Mouse (Mus musculus) ES-E14 (cell line): ENCODE measurements at regions not wholly inside any gene's neighbourhood (a gene's known extent, or its start where the extent isn't known, plus 50 kb on each side); places are given as distances from the start of the nearest gene placed in this dataset.

ENCODE experiments used
- DNase-seq: peaks from one replicate; pipeline ENCODE4 v3.0.0-alpha.2; 2013; ENCODE audit warnings: low read depth, low spot score
- H3K27ac ChIP-seq: 2 replicates; pipeline ENCODE4 v1.5.1; 2012; ENCODE audit warnings: low read depth, mild to moderate bottlenecking, low read length, moderate library complexity, mixed read lengths; ENCODE audit not compliant: poor library complexity, insufficient read depth, severe bottlenecking
- H3K36me3 ChIP-seq: 2 replicates; pipeline ENCODE4 v1.6.1; 2012; ENCODE audit warnings: mild to moderate bottlenecking, low read length, moderate library complexity, mixed read lengths; ENCODE audit not compliant: control insufficient read depth, poor library complexity, insufficient read depth, severe bottlenecking
- H3K4me1 ChIP-seq, 2 experiments: fragments of 150-350 bp in 1 of 2; sonication (generic) in 1 of 2; 2 replicates each; pipeline ENCODE4 v1.6.1; 2012; ENCODE audit warnings: low read length in 2 of 2, mild to moderate bottlenecking in 1 of 2, mixed read lengths in 1 of 2; ENCODE audit not compliant: control insufficient read depth in 2 of 2, insufficient read depth in 2 of 2, poor library complexity in 1 of 2
- H3K4me3 ChIP-seq, 2 experiments: fragments of 150-350 bp in 1 of 2; sonication (generic) in 1 of 2; 2 replicates each; pipeline ENCODE4 v1.5.1; 2012; ENCODE audit warnings: low read length in 2 of 2, low read depth in 1 of 2, mild to moderate bottlenecking in 1 of 2, mixed read lengths in 1 of 2; ENCODE audit not compliant: insufficient read depth in 1 of 2, poor library complexity in 1 of 2, severe bottlenecking in 1 of 2
- H3K9ac ChIP-seq: 2 replicates; pipeline ENCODE4 v1.6.1; 2012; ENCODE audit warnings: low read depth, mild to moderate bottlenecking, low read length, mixed read lengths; ENCODE audit not compliant: poor library complexity, insufficient read depth, severe bottlenecking
- H3K9me3 ChIP-seq: fragments of 150-350 bp; sonication (generic); 2 replicates; pipeline ENCODE4 v1.6.1; 2012; ENCODE audit warnings: low read depth, mild to moderate bottlenecking, low read length; ENCODE audit not compliant: control insufficient read depth, insufficient read depth
- CHD2 ChIP-seq: IDR thresholded peaks from 2 replicates; pipeline ENCODE4 v1.6.1; 2014; ENCODE audit warnings: mild to moderate bottlenecking, low read depth, low read length, inconsistent platforms
- HCFC1 ChIP-seq: IDR thresholded peaks from 2 replicates; pipeline ENCODE4 v1.6.1; 2012; ENCODE audit warnings: low read length, inconsistent platforms, borderline replicate concordance; ENCODE audit not compliant: insufficient read depth
- MAFK ChIP-seq: IDR thresholded peaks from 2 replicates; pipeline ENCODE4 v1.6.1; 2014; ENCODE audit warnings: mild to moderate bottlenecking, low read depth, low read length, inconsistent platforms; ENCODE audit not compliant: insufficient read depth
- ZC3H11A ChIP-seq: IDR thresholded peaks from 2 replicates; pipeline ENCODE4 v1.6.1; 2012; ENCODE audit warnings: low read depth, mild to moderate bottlenecking, inconsistent platforms, low read length, borderline replicate concordance
- ZNF384 ChIP-seq: IDR thresholded peaks from 2 replicates; pipeline ENCODE4 v1.6.1; 2012; ENCODE audit warnings: low read depth, low read length, inconsistent platforms
- in situ Hi-C, 2 experiments: fragments of 600-800 bp; cut with MboI; formaldehyde crosslinking; loops; one replicate each; pipeline ENCODE4 v1.15.1; 2025; ENCODE audit warnings: low sequenced_read_pairs in 2 of 2, inconsistent platforms in 1 of 2; ENCODE audit not compliant: unreplicated experiment in 2 of 2

DNA sequence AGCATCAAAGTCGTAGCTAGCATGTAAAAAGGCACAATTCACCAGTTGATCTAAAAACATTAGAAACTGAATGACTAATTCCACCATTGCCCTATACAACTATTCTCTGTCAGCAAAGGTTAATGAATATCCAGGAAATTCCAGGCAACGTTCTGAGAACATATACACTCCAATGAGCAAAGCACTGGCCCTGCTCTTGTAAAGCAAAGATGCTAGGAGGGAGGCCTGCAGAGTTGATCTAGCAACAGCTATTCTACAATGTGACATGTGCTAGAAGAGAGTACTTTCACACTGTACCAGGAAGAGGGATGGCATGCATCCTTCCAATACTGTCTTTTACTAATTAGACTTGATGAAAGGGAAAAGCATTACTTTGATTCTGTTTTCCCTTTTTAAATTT, 225.4 kb upstream of the Ppargc1a start:
- no peak overlapping the region for H3K9ac ChIP-seq
- in situ Hi-C loops, result no loop called here
- TF ChIP-seq CHD2 (no peak), ZC3H11A (no peak), MAFK (no peak), ZNF384 (no peak), HCFC1 (no peak)

DNA sequence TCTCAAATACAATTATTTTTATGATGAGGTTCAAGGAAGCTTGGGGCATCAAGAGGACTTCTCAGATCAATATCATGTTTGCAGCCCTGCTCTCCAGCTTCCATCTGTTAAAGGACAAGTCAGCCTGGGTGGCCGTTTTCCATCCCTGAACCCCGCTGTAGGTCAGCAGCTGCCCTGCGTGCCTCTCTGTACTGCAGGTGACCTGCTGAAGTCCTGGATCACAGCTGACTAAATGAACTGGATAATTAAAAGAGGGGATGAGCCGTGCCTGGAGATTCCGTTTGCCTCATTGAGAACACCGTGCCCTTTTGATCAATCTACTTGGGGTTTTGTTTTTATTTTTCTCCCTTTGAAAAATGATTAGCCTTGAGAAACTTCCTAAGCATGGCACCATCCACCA, 221.2 kb upstream of the Ppargc1a start:
- H3K4me3 ChIP-seq, result no peak overlapping the region
- no peak overlapping the region for H3K27ac ChIP-seq
- no peaks in the 10 kb centered on the region for H3K36me3 ChIP-seq
- H3K9ac ChIP-seq, result no peak overlapping the region
- no peaks in the 10 kb centered on the region for H3K4me1 ChIP-seq
- TF ChIP-seq ZNF384, result no peak
- TF ChIP-seq CHD2, result no peak
- no peak for TF ChIP-seq MAFK
- TF ChIP-seq ZC3H11A, result no peak
- TF ChIP-seq HCFC1, result no peak
- H3K9me3 ChIP-seq, result no peaks in the 10 kb centered on the region
- DNase-seq, result no peak
- in situ Hi-C loops, result no loop called here

More for the DNA sequence above, 225.4 kb upstream of the Ppargc1a start:
- no peak overlapping the region for H3K27ac ChIP-seq
- no peaks in the 10 kb centered on the region for H3K36me3 ChIP-seq
- H3K9me3 ChIP-seq, result no peaks in the 10 kb centered on the region
- no peak for DNase-seq
- H3K4me3 ChIP-seq, result no peak overlapping the region
- H3K4me1 ChIP-seq, result no peaks in the 10 kb centered on the region

GRCm38 (mm10) chr5:51783523-51783922, 216.0 kb upstream of the Ppargc1a start:
- H3K9ac ChIP-seq, result no peak overlapping the region
- no peak overlapping the region for H3K4me3 ChIP-seq
- H3K9me3 ChIP-seq, result no peaks in the 10 kb centered on the region
- H3K4me1 ChIP-seq, result no peaks in the 10 kb centered on the region
- no peak for DNase-seq
- no peak for TF ChIP-seq CHD2
- TF ChIP-seq MAFK, result no peak
- no peak for TF ChIP-seq HCFC1
- no peak for TF ChIP-seq ZNF384
- no peak for TF ChIP-seq ZC3H11A
- H3K27ac ChIP-seq, result no peak overlapping the region
- no peaks in the 10 kb centered on the region for H3K36me3 ChIP-seq
- in situ Hi-C loops, result no loop called here

- Histone ChIP-seq H3K36me3 (no peaks in the 10 kb centered on the region), H3K9me3 (no peaks in the 10 kb centered on the region), H3K27ac (no peak overlapping the region), H3K4me3 (no peak overlapping the region), H3K9ac (no peak overlapping the region), H3K4me1 (no peaks in the 10 kb centered on the region)
- TF ChIP-seq ZC3H11A (no peak), CHD2 (no peak), ZNF384 (no peak), MAFK (no peak), HCFC1 (no peak)
- no peak for DNase-seq
- in situ Hi-C loops, result no loop called here
These were observed 215.6 kb upstream of the Ppargc1a start for GRCm38 (mm10) chr5:51783099-51783498.

DNA sequence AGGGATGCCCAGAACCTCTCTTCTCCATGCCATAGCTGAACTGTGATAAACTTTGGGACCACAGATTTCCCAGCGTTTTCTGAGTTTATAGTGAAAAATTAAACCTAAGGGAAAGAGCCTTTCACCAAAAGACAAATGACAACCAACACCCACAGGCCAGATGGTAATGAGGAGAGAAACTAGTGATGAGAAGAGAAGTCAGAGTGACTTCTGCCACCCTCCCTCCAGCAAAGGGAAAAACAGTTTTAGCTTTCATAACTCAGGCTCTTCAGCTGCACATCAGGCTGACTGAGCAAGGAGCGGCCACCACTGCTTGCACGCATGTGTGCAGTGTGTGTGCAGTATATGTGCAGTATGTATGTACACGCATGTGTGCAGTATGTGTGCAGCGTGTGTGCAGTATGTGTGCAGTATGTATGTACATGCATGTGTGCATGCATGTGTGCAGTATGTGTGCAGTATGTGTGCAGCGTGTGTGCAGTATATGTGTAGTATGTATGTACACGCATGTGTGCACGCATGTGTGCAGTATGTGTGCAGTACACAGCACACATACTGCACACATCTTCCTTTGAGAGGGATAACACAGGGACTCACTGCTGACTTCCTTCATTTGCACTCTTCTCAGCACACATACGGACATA, 208.1 kb upstream of the Ppargc1a start:
- Histone ChIP-seq H3K4me3 (no peak overlapping the region), H3K27ac (no peak overlapping the region), H3K4me1 (no peaks in the 10 kb centered on the region), H3K36me3 (no peaks in the 10 kb centered on the region), H3K9me3 (no peaks in the 10 kb centered on the region), H3K9ac (no peak overlapping the region)
- TF ChIP-seq HCFC1 (no peak), ZC3H11A (no peak), ZNF384 (no peak), MAFK (no peak), CHD2 (no peak)
- in situ Hi-C loops, result no loop called here
- no peak for DNase-seq
